Mouse (Mus musculus): Measurements from ENCODE around the gene Fgfr2.
"Not testable (repeated sequence)": the region's sequence is repeated elsewhere in the genome, so short reads cannot be mapped to it uniquely, and the experiment has no call there.

Gene Fgfr2

DNA sequence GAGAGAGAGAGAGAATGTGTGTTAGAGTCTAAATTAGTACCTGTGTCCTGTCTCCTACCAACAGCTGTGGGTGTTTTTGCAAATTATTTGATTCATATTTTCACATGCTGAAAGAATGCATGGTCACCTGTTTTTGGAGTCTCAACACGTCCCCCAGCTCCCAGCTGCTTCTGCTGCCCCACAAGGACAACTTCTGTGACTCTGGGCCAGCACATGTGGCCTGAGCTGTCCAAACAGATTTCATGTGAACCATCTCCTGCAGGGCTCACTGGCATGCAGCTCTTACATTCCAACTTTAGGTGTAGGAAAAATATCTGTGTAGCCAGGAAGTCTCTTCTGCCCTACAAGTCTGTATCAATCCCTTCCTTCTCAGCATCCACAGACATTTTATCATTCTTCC is 2494.5 kb downstream of the Fgfr2 start:
- DNase-seq = no peak

DNA sequence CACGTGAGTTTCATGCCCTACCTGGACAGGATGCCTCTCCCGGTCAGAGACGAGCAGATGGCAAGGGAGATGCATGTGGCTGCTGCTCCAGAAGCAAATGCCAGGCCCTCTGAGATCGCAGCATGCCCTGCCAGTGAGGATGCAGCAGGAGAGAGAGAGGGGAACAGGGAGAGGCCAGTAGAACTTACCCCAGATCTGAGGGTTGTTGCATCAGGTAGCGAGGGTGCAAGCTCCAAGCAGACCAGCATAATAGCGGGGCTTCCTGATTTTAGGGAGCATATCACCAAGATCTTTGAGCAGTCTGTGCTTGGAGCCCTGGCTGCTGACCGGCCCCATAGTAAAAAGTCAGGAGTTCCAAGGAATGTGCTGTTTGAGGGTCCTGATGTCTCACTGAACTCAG is 2497.8 kb downstream of the Fgfr2 start:
- DNase-seq = peak; percentile 36

DNA sequence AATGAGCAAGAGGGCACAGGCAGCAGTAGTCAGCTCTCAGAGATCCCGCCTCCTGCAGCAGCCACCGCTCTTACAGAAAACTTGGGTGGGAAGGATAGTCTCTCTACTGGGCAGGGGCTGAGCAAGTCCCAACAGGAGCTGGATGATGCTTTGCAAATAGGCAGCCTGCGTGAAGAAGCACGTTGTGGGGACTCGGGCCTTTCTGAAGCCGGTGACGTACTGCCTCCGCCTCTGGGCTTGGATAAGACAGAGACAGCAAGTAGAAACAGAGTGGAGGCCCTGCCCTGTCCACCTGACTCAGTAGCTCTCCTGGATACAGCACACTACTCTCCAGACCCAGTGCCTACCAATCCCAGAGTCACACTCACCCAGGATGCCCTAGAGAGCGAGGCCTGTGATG is 2498.9 kb downstream of the Fgfr2 start:
- no peak for DNase-seq

DNA sequence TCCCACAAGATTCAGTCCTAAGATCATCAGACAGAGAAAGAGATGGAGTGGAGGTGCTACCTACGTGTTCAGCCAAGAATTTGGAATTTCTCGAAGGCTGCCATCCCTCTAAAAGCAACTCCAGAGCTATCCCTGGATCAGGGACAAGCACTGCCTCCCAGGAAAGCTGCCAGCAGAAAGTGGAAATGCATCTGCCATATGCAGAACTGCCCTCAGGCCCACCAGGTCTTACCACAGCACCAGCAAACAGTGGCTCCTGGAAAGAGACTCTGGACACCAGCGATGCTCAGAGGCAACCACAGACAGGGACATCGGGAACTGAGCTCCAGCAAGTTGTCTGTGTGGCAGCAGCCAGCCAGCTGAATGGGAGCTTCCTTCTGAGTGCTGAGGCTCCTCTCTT is 2500.8 kb downstream of the Fgfr2 start:
- no peak for DNase-seq

DNA sequence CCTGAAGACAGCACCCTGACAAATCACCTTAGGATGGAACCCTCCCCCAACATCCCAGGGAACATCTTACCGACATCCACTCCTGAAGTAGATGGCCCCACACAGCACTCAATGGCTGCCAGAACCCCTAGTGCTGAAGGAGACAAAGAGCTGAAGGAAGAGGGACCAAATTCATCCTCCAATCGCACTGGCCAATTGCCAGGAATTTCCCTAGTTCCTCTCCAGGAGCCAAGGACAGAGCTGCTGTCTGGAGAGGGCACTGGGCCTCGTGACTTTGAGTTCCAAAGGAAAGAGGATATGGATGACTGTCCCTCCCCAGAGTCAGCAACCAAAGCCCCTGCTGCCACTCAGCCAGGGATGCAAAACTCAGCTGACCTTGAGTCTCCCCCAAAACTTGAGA is 2501.2 kb downstream of the Fgfr2 start:
- DNase-seq = no peak

DNA sequence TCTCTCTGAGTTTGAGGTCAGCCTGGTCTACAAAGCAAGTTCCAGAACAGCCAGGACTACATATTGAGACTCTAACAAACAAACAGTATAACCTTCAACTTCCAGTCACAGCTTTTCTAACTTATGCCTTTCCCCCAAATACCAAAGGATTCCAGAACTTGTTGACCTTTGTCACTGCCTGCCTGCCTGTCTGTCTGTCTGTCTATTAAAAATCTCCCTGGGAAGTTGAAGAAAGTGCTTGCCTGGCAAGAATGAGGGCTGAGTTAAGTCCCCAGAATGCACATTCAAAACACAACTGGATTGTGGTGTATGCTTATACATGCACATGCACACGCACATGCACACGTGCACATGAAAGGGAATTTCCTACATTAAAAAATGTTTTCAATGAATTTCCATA is 2502.1 kb downstream of the Fgfr2 start:
- DNase-seq = no peak

DNA sequence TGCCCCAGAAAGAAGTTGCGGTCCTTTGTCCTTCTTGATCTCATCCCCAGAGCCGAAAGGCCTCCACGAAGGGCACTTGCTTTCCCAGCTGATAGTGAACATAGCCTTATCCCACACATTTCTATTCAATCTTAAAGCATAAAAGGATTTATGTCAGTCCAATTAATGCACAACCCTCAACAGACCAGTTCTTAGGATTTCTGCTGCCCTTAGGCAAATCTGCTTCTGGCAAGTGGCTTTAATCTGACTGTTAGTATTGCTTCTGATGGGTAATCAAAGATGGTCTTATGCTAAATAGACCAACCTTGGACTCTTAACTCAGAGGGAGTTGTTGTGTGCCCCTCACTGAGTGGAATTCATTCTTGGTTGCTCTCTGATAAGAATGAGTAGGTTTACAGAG is 2505.6 kb downstream of the Fgfr2 start:
- no peak for DNase-seq

DNA sequence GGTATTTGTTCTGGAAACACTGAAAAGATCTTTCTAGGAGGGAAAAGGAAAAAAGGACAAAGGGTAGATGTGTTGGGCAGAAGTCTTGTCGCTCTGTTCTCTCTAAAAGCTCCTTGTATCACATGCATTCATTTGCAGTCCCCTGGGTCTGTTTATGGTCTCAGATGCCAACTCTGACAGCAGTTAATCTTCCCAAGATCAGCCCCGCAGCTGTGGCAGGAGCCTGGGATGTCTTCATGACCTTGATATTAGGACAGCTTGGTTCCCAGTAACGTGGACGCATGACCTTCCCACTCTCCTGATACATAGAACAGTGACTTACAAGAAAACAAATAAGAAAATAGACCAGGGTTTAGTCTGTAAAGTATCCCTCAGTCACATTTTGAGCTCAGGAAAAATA is 2509.2 kb downstream of the Fgfr2 start:
- DNase-seq = no peak

DNA sequence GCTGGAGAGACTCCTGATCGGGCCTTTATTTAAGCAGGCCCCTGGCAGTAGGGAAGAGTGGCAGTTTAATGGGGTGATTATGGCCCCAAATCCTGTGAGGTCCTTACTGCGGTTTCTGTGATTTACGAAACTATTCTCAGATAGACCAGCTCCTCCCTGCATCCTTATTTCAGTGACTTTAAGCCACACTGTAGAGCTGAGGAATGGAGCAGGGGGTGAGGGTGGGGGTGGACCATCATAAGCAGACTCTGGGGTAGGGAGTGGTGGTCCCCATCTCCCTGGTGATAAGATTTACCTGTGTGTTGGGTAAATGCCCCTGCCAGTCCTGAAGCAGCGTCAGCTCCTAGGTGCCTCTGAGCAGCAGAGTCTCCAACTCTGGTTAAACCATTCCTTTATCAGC is 2516.2 kb downstream of the Fgfr2 start:
- DNase-seq = no peak

DNA sequence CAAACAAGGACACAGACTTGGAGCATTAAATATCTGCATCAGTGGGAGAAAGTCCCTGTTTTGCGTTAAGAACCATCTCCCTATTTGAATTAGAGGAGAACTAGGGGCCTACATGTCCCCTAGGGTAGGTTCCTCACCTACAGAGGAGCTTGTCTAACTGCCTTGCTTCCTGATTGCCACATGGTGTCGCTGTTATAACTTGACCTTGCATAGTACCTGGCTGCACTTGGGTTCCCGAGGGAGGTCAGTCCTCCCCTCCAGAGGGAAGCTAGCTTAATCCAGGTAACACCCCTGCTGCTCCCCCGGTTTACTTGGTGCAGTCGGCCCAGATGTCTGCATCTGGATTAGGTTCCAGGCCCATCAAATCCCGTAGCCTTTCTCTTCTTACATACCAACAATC is 2518.0 kb downstream of the Fgfr2 start:
- DNase-seq = no peak

DNA sequence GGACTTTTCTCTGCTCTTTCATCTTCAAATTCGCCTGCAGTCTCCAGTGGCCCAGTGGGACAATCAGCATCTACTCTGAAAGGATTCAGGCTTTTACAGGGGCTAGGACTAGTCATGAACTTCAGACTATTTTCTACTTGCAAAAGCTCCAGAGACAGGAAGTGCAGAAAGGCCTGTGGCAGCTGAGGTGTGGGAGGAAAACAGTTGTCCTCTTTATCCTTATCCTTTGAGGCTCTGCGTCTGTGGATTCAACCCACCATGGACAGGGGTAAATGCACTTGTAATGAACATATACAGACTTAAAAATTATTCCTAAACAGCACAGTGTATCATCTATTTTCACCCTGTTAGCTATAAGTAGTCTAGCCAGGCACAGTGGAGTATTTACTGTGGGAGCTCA is 2518.8 kb downstream of the Fgfr2 start:
- DNase-seq = no peak

DNA sequence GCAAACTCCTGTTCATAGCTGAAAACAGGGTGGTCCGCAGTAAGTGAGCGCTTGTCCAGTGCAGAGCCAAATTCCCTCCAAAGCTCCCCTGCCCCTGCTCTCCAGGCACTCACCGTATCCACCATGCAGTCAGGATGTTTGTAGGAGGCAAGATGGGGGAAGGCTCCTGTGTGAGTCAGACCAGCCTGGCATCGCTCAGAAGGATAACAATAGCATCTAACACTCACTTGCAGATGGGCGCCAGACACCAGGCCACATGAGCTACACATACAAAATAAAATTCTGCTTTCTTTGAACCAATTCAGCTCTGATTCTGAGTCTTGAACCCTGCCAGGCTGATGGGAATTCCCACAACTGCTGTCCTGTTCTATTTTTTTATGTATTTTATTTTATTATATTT is 2519.6 kb downstream of the Fgfr2 start:
- no peak for DNase-seq

DNA sequence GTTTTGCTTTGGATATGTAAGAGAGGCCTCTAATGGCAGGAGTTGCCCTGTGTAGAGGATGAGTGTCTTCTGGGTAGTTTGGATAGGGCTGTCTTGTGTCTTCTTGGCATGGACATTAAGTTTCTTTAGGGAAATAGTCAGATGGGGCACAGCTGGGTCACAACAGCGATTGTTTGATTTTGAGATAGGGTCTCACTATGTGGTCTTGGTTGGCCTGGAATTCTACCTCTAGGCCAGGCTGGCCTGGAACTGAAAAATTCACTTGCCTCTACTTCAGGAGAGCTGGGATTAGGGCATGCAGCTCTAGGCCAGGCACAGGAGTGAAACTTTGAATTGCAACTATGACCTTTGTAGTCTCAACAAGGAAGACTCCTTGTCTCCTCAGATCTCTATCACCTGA is 2520.3 kb downstream of the Fgfr2 start:
- DNase-seq = no peak

DNA sequence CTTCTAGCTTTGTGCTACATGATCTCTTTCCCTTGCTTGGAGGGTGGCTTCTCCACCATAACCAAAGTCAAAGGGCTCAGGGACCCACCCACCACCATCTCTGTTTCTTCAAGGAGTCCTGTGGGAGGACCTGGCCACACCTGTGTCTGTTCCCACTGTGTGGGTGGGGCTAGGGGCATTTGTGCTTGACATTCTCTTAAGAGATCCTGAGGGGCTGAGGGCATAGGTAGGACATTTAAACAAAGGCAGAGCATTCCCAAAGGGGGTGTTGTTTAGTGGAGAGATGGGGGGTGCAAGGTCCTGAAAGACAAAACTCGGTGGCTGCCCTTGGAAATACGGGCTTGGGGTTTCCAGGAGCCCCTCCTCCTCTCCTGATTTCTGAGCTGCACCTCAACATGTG is 2522.6 kb downstream of the Fgfr2 start:
- DNase-seq = no peak

DNA sequence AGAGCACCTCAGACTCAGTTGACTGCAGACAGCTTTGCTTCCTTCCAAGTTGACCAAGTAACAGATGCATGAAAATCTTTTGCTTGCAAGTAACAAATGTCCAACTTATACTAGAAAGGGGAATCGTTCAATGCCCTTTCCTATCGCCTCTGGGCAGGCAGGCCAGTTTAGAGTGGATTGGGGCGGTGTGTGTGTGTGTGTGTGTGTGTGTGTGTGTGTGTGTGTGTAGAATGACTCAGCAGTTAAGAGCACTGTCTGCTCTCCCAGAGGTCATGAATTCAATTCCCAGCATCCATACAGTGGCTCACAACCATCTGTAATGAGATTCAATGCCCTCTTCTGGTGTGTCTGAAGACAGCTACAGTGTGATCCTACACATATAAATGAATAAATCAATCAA is 2523.1 kb downstream of the Fgfr2 start:
- DNase-seq = no peak

DNA sequence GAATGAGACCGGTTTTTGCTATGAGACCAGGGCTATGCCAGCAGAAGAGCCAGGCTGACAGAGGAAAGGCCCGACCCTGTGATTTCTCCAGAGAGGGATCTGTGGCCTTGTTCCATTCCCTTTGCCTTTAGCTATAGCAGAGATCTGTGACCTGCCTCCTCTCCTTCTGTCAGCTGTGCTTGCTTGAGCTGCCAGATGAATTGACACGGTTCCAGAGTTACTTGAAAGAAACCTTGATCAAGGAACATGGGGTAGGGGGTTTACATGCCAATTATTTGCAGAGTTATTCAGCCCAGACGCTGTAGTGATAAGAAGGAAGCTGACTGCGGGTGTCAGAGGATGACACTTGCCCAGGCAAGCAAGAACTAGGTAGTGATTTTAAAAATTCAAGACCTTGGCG is 2525.6 kb downstream of the Fgfr2 start:
- DNase-seq = no peak

DNA sequence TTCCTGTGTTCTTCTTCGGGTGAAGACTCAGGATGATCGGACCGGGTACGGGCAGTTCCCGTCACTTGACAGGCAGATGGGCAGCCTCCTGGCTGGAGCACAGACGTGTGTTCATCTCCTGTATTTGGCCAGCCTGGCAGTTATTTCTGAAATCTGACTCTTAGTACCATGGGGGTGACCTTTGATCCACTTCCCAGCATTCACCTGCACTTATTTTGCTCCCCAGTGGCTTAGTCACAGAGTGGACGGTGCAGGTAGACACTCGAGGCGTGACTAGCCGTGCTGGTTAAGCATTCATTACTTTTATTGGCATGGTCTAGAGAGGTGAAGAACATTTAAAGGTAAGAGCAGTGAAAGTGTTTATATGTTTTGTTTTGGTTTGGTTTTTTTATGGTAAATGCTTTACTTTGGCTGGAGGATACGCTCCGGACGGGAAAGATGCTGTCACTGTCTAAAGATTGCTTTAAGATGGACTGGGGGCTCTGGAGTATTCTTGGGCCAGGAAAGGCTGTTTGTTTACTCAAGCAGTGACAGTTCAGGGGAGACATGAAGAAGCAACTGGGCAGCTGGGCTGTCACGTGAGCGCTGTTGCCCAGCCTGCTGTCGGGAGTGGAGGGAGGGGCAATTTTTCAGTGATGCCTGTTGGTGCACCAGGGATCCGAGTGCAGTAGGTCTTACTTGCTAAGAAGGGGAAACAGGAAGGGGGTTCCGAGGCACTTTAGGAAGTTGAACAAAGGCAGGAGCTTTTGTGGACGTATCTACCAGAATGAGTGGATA is 2526.9 kb downstream of the Fgfr2 start:
- DNase-seq = not testable (repeated sequence)

DNA sequence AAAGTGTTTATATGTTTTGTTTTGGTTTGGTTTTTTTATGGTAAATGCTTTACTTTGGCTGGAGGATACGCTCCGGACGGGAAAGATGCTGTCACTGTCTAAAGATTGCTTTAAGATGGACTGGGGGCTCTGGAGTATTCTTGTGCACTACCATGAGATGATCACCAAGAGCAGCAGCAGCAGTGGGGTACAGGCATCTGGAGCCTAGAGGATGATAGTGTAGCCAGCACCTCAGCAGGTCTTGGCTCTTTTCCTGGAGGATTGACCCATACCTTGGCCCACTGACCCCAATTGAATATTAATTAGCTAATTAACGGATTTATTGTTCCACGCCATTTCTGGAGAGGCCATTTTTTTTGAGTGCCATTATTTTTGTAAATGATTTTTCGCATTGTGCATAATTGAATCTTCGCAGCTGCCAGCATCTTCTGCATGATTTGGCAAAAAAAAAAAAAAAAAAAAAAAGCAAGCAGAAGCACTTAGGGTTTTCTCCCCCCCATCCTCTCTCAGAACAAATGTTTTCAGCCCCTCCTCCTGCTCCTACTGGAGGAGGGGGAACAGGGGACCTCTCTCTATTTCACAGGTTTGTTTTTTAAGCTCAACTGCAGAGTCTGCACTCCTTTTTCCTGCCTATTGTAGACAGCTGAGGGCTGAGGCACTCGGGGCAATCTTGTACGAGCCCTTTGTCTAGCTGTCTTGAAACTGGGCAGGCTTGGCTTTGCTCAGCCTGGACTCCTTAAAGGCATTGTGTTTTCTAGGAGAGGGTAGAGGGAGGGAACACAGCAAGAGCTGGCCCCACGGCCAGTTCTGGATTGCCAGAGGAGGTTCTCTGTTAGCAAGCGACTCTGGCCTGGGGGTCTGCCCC is 2529.5 kb downstream of the Fgfr2 start:
- peak; percentile 37 for DNase-seq

DNA sequence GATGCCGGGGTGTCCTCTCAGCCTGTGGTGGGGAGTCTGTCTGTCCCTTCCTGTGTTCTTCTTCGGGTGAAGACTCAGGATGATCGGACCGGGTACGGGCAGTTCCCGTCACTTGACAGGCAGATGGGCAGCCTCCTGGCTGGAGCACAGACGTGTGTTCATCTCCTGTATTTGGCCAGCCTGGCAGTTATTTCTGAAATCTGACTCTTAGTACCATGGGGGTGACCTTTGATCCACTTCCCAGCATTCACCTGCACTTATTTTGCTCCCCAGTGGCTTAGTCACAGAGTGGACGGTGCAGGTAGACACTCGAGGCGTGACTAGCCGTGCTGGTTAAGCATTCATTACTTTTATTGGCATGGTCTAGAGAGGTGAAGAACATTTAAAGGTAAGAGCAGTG is 2530.2 kb downstream of the Fgfr2 start:
- DNase-seq = not testable (repeated sequence)

DNA sequence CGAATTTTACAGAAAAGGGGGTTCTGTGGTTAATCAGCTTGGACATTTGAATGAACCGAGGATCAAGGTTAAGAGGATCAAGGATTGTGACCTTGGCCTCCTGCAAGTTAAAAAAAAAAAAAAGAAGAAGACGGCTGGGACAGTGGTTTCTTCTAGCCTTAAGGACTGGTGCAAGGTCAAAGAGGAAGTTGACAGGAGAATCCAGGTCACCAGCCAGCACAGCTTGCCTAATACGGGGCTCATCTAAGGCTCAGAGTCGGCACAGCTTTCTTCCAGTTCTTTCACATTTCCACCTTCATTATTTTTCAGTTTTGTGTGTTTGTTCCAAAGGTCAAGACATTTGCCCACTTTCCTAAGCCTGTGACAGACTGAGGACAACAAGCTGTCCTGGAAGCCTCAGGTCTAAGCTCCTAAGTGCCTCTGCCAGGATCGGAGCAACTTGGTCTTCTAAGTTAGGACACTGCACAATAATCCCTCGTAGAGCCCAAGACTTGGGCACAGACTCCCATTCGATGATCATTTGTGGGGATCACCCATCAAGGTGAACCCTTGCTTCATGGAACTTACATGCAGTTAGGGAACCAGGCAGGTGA is 2532.2 kb downstream of the Fgfr2 start:
- no peak for DNase-seq

DNA sequence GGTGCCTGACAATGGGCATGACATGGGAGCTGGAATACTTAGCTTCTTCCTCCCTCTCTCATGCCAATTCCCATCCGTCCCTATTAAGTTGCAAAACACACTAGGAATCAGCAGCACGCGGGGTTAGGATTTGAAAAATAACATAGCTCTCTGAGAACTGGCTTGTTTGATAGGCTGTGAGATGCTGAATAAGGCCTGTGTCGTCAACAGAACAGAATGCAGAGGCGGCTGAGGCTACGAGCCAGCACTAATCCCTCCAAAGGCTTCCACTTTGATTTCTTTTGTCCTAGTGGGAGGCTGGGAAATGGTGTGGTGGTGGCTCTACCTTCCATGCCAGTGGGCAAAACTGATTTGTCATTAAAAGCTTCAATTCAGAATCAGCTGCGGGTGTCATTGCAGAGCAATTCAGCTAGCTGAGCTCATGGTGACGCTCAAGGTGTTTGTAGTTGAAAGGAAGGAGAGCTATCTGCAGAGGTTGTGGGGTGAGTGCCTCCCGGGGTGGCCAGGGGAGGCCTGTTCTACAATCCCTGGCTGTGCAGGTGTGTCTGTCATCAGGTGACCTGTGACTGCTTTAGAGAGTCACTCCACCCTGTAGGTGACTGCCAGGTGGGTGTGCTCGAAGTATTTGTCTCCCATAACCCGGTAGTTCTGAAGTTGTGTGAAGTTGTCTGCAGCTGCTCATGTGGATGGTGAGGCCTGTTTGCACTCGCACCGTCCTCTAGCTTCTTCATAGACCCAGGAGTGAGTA is 2532.9 kb downstream of the Fgfr2 start:
- no peak for DNase-seq

DNA sequence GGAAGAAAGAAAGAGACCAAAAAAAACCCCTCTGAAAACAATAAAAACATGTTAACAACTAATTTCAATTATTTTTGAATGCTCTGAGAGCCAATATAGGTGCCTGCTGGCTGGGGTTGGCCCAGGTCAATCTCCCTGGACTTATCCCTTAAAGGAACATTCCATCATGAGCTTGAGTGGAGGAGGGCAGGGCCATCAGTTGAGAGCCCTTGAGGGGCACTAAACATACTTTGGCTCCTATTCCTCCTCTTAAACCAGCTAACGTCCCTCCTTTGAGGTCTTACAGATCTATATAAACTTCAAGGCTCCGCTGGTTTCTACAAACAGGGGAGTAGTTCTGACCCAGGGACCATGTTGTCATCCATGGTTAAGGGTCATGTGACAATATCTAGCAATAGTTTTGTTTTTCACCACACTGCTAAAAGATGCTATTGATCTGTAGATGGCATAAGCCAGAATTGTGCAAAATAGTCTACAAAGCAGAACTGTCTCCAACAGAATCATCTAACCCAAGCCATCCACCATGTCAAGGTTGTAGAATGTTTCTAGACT is 2536.6 kb downstream of the Fgfr2 start:
- DNase-seq = no peak

DNA sequence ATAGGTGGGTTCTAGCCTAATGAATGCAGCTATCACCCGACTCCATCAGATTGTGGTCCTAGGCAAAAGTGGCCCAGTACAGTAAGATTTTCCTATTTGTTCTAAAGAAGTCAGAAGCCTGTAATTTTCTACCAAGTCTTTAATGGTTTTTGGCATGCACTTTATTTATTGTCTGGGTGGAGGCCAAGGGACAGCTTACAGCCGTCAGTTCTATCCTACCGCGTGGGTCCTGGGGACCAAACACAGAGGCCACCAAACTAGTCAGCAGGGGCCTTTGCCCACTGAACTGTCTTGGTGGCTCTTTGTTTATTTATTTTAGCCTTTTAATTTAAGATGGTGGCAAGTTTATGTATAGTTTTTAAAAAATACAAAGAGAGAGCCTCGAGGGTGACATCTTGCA is 2544.5 kb downstream of the Fgfr2 start:
- DNase-seq = no peak

Measured in cerebellum, adult 9-10 months (tissue).